Mouse (Mus musculus) kidney, postnatal 4 days (tissue): ENCODE data around the gene Cdh13.
"Not testable (repeated sequence)": the region's sequence is repeated elsewhere in the genome, so short reads cannot be mapped to it uniquely, and the experiment has no call there.

Experiments used
- DNase-seq, 2 experiments: peaks; one replicate each; pipeline ENCODE4 v3.0.0; 2021; ENCODE audit warnings: mixed read lengths in 2 of 2

Cdh13 gene

DNA sequence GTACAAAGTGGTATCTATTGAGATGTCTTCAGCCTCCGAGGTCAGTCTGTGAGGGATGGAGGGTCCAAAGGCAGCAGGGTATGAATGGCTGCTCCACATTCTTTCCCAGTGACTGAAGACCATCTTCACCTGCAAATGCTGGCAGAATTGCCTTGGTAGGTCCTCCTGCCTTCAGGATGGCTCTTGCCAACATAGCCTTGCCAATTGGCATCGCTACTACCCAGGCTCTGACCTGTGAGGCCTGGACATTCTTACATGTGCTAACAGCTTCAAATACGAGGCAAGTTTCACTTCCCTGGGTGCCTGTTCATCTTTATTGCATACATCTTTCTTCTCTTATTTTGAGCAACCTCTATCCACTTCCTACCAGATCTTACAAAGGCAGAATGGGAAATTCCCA, 425.8 kb downstream of the Cdh13 start:
- no peak for DNase-seq

DNA sequence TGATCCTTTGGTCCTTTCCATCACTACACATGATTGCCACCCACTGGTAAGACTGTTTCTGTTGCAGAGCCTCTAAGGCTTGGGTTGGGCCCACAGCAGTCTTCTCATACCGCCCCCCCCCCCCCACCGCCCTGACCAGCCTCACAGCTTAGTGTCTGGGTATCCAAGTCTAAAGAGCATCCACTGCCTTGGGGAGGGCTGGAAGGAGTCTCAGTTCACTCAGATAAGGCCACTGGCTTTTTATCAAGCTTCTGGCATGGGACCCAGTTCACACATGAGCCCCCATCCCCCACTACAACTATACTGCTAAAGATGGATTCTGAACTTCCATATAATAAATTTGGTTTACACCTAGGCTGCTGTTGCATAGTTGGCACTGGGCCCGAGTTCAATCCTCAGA, 428.1 kb downstream of the Cdh13 start:
- no peak for DNase-seq

DNA sequence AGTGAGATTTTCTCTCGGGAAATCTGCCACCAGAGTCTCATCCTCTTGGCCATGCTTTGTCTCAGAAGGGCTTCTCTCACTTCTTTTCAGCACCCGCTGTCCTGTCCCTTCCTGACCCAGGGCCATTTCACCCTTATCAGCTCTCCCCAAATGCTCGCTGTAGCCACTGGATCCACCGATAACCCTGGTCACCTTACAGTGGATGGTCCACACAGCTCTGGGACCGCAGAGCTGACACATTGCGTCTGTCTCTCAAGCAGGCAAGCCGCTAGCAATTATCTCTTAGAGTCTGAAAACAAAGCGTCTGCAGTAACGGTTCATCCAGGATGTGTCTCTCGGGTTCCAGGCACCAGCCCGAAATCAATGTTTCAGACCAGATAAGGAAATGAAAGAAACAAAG, 429.6 kb downstream of the Cdh13 start:
- DNase-seq: peak; percentile 5 to 8

DNA sequence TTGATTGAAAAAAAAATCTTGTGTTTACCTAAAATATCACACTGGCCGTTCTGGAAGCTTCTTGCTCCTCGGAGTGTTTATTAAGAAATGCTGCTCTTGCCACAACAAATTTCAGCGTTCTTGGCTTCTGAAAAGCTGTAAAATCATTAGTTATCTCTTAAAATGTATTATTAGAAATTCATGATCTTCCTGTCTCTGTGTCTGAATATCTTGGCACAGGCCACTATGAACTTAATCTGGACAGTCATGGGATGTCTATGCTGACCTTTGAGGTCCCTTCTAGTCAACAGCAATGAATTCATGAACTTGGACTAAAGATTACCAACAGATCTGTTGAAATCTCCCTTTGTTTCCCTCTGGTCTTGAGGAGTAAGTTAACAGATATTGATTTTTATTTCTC, 430.1 kb downstream of the Cdh13 start:
- DNase-seq: no peak

DNA sequence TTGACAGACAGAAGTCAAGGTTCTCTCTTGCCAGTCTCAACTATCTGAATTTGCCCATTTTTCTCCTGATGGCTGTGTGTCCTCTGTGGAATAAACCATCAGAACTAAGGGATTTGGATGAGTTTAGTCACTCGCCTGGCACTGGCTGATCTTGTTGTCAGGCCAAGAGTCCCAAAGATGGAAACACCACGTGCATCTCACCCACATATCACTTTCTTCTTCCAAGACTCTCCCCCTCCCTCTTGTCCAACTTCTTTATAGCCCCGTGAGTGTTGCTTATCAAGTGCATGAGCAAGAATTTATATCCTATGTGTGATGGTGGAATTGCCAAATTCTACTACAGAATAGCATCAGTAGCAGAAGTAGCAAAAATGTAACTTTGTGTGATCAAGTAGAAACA, 439.4 kb downstream of the Cdh13 start:
- no peak for DNase-seq

DNA sequence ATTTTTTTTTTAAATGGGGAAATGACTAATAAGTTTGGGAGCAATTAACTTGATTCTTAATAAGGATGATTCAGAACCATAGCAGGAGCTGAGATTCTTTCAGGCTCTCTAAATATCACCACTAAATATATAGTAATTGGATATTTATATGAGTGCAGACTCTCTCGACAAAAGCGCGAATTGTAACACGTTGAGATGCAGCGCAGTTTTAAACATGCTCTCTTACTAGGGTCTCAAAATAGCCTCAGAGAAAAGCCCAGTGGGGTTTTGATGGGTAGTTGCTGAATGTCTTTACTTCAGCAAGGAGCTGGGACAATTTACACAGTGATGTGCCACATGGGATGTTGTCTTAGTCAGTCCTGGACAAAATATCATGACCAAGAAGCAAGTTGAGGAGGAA, 442.1 kb downstream of the Cdh13 start:
- no peak for DNase-seq

DNA sequence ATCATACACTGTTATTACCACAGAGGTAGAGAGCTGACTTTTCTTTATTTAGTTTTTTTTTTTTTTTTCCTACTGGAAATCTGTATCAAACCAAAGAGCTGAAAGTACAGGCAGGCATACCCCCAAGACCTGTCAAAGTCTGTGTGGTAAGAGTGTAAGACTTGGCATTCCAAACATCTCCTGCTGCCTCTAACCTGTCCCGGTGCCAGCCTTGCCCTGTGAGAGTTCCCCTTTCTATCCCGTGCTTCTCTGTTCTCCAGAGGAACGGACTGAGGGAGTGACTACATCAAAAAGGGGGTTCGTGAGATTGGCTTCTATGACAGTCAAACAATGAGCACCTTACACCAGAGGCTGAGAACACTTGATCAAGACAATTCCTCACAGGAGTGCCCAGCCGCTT, 458.2 kb downstream of the Cdh13 start:
- no peak for DNase-seq

DNA sequence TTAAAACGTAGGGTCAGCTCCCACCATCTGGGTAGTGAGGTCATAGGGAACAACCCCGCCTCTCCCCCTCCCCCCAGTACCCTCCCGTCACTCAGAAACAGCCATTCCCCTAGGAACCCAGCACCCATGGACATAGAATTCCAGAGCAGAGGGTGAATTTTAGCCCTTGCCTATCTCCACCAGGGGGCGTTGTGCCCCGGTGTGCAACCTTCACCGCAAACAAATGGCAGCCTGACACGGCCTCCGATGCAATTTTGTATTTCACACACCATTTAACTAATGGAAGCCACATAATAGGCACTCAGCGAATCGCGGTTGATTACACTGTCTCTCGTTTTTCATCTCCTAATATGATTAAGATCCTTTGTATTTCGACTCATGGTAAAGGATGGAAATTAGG, 461.5 kb downstream of the Cdh13 start:
- DNase-seq: no peak

DNA sequence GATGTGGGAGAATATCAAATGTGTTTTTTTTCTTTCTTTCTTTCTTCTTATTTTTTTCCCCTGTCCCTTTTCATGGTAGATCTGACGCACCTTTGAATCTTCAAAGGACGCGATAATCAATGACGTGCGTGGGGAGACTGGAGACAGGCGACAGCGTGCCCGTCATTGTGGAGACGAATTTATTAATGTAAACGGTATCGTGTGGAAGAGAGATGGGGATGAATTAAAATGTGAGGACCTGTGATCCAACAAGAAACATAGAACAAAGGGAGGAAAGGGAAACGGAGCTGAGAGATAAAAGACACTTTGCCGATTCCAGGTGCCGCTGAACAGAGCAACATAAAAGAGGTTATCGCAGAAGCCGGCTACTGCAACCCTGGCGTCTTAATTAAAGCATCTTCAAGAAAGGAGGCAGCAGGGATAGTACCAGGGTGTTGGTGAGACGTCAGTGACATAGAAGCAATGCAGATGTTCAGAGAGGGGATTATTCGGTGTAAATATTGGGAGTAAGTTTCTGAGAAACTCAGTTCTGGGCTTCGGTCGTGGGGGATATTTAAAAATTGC, 464.6 kb downstream of the Cdh13 start:
- no peak for DNase-seq

DNA sequence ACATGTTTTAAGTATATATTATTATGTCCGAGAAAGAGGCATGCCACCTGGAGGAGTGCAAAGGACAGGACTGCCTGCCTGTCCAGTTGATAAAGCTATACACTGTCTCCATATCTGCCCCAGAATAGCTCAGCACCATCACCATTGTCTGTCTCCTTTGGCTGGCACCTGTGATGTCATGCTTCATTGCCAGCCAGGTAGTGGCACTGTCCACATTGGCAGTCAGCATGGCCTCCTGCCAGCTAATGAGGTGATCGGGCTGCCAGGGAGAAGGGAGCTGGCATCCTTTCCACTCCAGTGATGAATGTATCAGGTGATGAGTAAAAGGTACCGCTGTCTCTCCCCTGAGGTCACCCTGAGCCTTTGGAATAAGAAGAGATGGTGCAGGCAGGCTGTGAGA, 465.7 kb downstream of the Cdh13 start:
- DNase-seq: no peak

DNA sequence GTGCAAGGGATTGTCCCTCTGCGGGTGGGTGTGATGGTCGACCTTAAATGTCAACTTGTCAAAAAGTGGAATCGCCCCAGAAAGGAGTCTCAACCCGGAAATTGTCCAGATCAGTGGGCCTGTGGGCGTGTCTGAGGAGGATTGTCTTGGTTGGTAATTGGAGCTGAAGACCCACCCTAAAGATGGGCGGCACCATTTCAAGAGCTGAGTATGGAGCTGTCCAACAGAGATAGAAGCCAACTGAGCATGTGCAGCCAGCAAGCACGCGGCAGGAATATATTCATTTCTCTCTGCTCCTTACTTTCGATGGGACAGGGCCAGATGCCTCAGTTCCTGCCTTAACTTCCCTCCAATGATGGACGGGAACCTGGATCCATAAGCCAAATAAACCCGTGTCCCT, 466.3 kb downstream of the Cdh13 start:
- DNase-seq: no peak

DNA sequence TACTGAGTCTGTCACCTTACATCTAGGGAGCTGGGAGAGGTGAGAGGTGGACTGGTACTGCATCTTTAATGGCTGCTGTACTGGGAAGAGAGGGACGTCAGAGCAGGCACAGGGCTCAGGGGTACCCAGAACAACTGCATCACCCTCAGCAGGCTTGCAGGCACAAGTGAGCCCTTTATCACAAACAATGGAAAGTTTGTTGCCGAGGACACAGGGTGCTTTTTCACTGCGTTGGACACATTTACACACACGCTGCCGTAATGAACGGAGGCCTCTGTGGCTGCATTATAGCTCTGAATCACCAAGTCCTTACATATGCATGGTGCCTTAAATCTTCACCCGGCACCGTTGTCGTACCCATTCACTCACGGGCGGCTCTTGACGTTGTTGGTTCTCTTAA, 470.2 kb downstream of the Cdh13 start:
- DNase-seq: no peak

DNA sequence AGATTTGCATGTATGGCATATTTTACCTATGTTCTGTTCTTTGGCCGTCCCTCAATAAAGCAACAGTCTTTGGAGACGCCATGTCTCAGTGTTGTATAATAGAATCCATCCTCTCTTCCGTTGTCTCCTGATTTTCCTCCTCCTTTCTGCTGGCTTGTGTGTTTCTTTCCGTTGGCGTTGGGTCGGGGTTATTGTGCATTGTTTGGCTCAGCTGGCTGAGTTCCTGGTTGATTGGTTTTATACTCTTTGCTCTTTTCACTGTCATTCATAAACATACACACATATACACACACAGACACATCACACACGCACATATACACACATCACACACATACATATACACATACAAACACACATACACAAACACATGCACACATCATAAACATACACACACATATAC, 470.6 kb downstream of the Cdh13 start:
- no peak for DNase-seq

DNA sequence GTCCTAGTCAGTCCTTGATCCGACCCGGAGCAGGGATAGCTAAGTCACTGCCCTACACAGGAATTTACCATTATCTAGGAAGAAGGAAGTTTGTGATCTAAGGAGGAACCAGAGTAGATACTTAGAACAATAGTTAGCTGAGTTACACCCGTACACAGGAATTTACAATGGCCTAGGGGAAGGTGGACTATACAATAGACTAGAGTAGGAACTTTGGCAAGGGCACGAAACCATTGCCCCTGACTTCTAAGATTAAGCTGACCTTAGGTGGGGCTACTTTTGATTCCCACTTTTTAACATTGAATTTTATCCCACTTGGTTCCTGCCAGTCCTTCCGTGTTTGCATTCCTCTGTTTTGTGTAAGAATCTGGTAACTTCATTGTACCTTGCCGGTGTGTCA, 494.0 kb downstream of the Cdh13 start:
- not testable (repeated sequence) for DNase-seq

DNA sequence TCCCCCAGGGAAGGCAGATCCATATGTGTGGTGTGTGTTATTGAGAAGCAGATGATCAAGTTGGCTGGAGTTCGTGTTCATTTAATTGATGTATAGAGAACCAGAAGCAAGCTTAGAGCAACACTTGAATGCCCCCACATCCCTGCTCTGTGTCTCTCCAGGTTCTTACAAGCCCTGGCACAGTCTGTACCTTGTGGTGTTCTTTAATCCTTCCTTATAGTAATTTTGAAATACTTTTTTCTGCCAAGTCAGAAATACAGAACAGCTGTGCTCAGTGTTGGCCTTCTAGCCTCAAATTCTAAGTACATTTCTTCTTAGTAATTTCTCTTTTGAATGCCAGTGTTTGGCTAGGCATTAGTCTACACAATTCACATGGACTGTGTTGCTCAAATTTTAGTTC, 494.8 kb downstream of the Cdh13 start:
- no peak for DNase-seq

DNA sequence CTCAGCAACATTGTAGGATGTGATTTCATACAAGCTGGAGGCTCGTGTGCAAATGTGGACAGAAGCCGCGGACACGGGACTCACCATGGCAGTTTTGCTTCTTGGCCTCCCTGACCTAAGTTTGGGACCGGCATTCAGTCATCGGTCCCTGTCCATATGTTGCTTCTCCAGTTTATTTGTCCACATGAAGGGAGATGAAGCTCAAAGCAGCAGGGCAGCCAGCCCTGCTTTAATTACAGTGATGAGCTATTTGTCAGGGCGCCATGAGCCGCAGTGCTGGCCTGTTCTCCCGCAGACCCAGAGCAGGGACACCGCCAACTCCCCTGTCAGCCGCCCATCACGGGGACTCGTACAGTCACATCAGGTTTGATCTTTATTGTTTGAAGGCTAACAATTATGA, 502.1 kb downstream of the Cdh13 start:
- no peak for DNase-seq

DNA sequence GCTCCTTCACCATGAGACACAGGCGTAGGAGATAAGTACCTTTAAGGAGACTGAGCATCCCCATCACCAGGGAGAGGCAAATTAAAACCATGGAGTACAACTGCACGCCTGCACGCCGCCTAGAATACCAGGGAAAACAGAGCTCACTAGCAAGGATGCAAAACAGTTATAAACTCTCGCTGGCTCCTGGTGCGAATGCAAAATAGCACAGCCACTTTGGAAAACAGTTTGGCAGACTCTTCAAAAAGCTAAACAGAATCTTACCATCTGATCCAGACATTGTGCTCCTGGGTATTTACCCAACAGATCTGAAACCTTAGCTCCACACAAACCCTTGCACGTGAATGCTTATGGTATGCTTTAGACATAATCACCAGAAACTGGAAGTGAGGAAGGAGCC, 506.1 kb downstream of the Cdh13 start:
- no peak for DNase-seq

DNA sequence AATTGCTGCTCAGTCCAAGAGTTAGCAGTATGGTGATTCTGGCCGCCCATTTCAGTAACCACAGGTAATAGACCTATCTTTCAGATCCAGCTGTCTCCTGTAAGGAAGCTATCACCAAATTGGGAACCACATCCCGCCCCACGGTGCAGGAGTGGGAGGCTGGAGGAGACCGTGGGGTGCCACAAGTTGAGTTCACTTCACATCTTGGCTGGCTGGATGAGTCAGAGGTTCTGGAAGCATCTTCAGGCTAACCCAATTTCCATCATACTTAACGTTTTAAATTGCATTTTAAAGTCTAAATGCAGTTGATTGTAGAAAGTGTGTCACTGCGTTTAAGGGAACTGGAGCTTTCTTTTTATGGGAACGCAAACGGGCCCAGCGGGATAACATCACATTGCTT, 511.4 kb downstream of the Cdh13 start:
- DNase-seq: no peak

DNA sequence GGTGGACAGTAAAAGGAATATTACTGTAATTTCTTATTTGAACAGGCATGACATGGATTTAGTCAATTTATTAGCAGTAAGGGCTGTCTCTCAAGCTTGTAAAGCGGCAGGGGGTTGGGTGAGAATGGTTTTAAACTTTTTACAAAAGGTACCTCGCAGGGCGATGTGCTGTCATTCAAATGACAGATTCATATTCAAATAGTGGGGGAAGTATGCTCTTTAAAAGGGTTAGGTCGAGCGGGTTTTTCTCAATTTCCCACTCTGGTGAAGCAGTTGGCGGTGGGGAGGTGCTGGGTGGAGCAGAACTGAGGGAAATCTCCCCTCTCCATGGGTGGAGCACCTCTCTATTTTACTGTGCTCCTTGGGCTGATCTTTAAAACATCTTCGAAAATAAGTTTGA, 513.0 kb downstream of the Cdh13 start:
- DNase-seq: no peak

DNA sequence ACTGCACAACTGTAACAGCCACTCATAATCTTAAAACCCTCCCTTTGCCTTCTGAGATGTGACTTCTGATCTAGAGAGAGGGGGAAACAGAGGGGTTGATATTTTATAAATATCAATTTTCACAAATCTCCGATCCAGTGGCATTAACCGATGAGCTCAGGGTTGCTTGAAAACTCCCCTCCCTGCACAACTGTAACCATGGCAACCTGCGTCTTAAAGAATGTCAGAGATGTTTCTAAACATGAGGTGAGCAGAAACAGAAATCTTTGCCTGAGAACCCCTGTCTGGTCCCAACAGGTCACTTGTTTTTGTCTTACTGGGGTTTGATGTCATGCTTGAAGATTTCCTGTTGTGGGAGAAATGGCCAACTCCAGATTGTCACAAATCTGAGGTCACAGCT, 513.6 kb downstream of the Cdh13 start:
- no peak for DNase-seq

DNA sequence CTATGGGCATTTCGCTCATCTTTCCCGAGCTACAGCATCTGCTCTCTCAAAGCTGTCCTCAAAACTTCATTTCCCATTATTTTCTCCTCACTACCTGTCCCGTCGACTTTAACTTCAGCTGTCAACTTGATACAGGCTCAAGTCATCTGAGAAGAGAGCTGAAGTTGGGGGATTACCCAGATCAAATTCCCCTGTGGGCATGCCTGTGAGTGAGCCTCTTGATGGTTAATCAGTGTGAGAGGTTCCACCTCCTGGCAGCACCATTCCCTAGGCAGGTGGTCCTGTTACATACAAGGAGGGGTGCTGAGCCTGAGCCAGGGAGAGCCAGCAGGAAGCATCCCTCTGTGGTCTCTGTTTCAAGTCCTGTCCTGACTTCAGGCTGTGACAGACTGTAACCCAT, 519.6 kb downstream of the Cdh13 start:
- no peak for DNase-seq

DNA sequence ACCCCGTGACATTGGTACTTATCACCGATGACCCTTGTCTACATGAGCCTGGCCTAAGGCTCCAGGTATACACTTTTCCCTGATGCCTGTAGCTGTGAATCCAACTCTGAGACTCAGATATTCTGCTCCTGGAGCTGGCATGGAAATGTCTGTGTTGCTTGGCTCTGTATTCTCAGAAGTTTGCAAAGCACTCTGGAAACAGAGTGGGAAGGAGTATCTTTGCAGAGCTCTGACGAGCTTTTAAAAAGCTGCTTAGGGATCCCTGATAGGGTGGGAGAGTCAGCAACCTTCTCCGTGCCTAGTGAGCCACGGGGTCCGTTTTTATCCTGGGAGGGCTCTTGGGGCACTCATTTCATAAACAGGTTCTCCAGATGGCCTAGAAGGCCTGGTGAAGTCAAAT, 526.1 kb downstream of the Cdh13 start:
- DNase-seq: no peak

DNA sequence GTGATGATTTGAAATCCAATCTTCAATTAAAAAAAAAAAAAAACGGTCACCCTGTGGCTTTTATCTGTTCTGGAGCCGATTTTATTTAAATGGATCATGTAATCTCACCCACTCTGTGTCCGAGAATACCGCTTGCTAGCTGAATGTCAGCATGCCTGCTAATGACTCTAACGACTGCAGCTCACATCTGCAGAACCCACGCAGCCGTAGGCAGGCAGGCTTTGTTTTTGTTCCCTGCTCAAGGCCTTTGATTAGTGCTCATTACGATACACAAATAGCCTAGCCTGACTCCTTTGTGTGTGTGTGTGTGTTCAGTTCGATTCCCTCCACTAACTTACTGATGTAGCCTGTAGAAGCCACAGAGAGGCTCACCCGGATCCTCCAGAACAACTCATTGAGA, 531.5 kb downstream of the Cdh13 start:
- no peak for DNase-seq

DNA sequence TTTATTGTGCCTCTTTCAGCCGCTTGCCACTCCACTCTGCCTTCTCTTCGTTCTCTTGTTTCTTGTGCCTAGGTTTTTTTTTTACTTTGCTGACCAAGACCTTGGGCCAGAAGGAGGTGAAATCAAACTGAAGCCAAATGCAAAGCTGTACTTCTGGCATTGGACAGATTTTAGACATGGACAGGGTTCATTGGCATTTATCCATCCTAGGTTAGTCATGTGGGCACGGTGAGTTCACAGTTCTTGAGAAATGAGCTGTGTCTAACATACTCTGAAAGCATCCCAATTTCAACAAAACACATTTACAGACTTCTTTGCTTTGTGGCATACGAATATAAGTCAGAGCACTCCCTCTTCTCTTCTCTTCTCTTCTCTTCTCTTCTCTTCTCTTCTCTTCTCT, 543.2 kb downstream of the Cdh13 start:
- DNase-seq: no peak

DNA sequence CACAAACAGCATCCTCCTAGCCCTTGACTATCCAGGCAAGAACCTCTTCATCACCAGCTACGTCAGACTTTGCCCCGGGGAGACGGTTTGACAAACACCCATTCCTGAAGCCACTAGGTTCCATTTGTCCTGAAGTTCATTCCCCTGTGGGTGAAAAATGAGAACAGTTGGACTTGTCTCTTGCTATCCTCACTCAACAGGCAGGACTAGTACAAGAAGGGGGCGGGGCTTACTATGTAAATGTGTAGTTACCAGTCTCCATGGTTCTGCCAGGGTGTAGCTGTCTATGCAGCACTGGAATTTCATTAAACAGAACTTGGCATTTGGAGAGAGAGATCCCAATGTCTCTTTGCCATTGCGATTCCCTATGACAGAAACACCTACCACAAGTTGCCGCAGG, 544.2 kb downstream of the Cdh13 start:
- no peak for DNase-seq

DNA sequence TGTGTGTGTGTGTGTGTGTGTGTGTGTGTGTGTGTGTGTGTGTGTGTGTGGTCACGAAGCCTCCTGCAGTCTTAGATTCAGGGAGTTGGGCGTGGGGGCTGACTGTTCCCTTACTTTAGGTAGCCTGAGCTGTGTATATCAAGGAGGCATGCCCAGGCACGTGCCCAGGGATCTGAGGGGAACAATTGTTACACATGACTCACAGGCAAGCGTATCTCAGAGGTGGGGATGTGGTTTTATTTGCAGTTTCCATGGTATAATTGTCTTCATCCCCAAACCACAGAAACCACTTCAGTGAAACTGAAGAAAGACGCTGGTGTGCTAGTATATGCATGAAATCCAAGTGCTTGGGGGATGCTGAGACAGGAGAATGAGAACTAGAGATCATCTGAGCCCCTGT, 546.8 kb downstream of the Cdh13 start:
- DNase-seq: no peak
